Mouse (Mus musculus) testis, adult 2 months (tissue): ENCODE measurements around the gene Slc16a11. TPM values are rescaled to one million over a fixed set of nuclear protein-coding genes. Genes with fewer than 3 reads are reported as not detected.
"Not testable (repeated sequence)": the region's sequence is repeated elsewhere in the genome, so short reads cannot be mapped to it uniquely, and the experiment has no call there.

Experiments used
- H3K27ac ChIP-seq: fragments of 200-500 bp; 2 replicates; pipeline ENCODE4 v1.5.1; 2012; ENCODE audit warnings: low read depth, low read length; ENCODE audit not compliant: control insufficient read depth, insufficient read depth
- H3K27me3 ChIP-seq: fragments of 200-500 bp; 2 replicates; pipeline ENCODE4 v1.6.1; 2012; ENCODE audit warnings: mild to moderate bottlenecking, low read length, moderate library complexity; ENCODE audit not compliant: control insufficient read depth, insufficient read depth
- H3K36me3 ChIP-seq: fragments of 200-500 bp; 2 replicates; pipeline ENCODE4 v1.6.1; 2012; ENCODE audit warnings: mild to moderate bottlenecking, low read length; ENCODE audit not compliant: control insufficient read depth, insufficient read depth
- H3K4me1 ChIP-seq: fragments of 200-500 bp; 2 replicates; pipeline ENCODE4 v1.6.1; 2012; ENCODE audit warnings: low read length; ENCODE audit not compliant: control insufficient read depth, insufficient read depth
- H3K4me3 ChIP-seq: fragments of 200-500 bp; 2 replicates; pipeline ENCODE4 v1.5.1; 2012; ENCODE audit warnings: low read depth, mild to moderate bottlenecking, low read length, moderate library complexity, mixed read lengths; ENCODE audit not compliant: control insufficient read depth
- CTCF ChIP-seq: fragments of 200-500 bp; IDR thresholded peaks from 2 replicates; pipeline ENCODE4 v1.5.1; 2012; ENCODE audit warnings: low read depth, mild to moderate bottlenecking, inconsistent platforms, low read length, moderate library complexity; ENCODE audit not compliant: control insufficient read depth, insufficient read depth, insufficient replicate concordance
- POLR2A ChIP-seq: fragments of 200-500 bp; IDR thresholded peaks from 2 replicates; pipeline ENCODE4 v1.6.1; 2012; ENCODE audit warnings: low read depth, mild to moderate bottlenecking, inconsistent platforms, low read length, moderate library complexity; ENCODE audit not compliant: control insufficient read depth
- polyA plus RNA-seq: library from polyadenylated mRNA; depleted of rRNA; stranded (reverse); fragments of >200 nt; gene quantifications from 2 replicates; pipeline ENCODE4 v1.2.3, GENCODE M21; 2012; rRNA removed

Gene Slc16a11
- 2.3 and 3.0 TPM in 2 replicates for polyA plus RNA-seq

- no peaks in the 10 kb centered on the region for H3K27me3 ChIP-seq
- H3K4me1 ChIP-seq = peaks cover 22% of the 10 kb centered on the region
- 0 out of 2 replicates have a peak within 1 kb of the TSS, but pooled peaks have one; percentile 5 for H3K27ac ChIP-seq
- no peaks in the 10 kb centered on the region for H3K36me3 ChIP-seq
- H3K4me3 ChIP-seq = no peak within 1 kb of the TSS
- no peak for TF ChIP-seq CTCF
- TF ChIP-seq POLR2A = no peak
Measured at GRCm38 (mm10) chr11:70212423-70212822, at the start of gene Slc16a11. Slc16a11 (plus strand) TSS chr11:70212752.

GRCm38 (mm10) chr11:70165972-70166921 is 46.3 kb upstream of the Slc16a11 start:
- no peak overlapping the region for H3K27ac ChIP-seq
- no peak overlapping the region for H3K4me3 ChIP-seq
- no peaks in the 10 kb centered on the region for H3K27me3 ChIP-seq
- H3K36me3 ChIP-seq = no peaks in the 10 kb centered on the region
- TF ChIP-seq CTCF = no peak
- H3K4me1 ChIP-seq = peaks cover 6% of the 10 kb centered on the region

GRCm38 (mm10) chr11:70168136-70168535 is 44.4 kb upstream of the Slc16a11 start:
- H3K27ac ChIP-seq = no peak overlapping the region
- H3K27me3 ChIP-seq = no peaks in the 10 kb centered on the region
- peaks cover 6% of the 10 kb centered on the region for H3K4me1 ChIP-seq
- H3K36me3 ChIP-seq = no peaks in the 10 kb centered on the region
- H3K4me3 ChIP-seq = no peak overlapping the region
- TF ChIP-seq POLR2A (no peak), CTCF (no peak)

DNA sequence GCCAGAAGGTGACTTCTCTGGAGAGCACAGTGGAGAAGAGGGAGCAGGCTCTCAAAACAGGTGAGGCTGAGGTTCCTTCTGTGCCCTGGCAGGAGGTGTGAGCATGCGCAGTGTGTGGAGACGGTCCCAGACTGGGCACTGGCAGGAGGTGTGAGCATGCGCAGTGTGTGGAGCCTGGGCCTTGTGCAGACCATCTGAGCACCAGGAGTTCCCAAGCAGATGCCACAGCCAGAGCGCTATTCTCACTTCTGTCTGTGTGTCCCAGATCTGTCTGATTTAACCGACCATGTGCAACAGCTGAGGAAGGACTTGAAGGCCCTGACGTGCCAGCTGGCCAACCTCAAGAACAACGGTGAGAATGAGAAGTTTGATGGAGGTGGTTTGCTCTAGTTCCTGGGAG is 43.1 kb upstream of the Slc16a11 start:
- not testable (repeated sequence) for H3K36me3 ChIP-seq, H3K4me1 ChIP-seq, H3K27ac ChIP-seq, H3K4me3 ChIP-seq, H3K27me3 ChIP-seq

- H3K4me3 ChIP-seq = no peak overlapping the region
- H3K36me3 ChIP-seq = no peaks in the 10 kb centered on the region
- peaks cover 6% of the 10 kb centered on the region for H3K4me1 ChIP-seq
- TF ChIP-seq POLR2A = no peak
- TF ChIP-seq CTCF = no peak
- no peak overlapping the region for H3K27ac ChIP-seq
- no peaks in the 10 kb centered on the region for H3K27me3 ChIP-seq
Measured at GRCm38 (mm10) chr11:70170291-70170690, 42.3 kb upstream of the Slc16a11 start.

DNA sequence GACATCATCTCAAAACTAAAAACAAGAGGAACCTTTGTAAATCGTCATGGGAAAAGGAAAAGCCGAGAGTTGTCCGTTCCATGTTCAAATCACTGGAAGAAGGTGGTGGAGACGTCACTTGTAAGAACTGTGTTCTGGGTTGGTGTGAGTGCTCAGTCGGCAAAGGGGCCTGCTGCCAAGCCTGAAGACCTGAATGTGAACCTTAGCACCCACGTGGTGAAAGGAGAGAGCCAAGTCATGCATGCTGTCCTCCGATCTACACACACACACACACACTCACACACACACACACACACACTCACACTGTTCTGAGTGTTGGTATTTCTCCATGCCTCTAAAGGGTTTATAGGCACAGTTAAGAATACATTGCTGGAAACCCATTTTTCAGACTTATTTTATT is 41.4 kb upstream of the Slc16a11 start:
- Histone ChIP-seq H3K27me3 (no peaks in the 10 kb centered on the region), H3K36me3 (no peaks in the 10 kb centered on the region), H3K4me3 (no peak overlapping the region), H3K4me1 (peaks cover 6% of the 10 kb centered on the region), H3K27ac (no peak overlapping the region)
- TF ChIP-seq POLR2A (no peak), CTCF (no peak)

GRCm38 (mm10) chr11:70171847-70172246 is 40.7 kb upstream of the Slc16a11 start:
- H3K27ac ChIP-seq = no peak overlapping the region
- no peaks in the 10 kb centered on the region for H3K27me3 ChIP-seq
- no peaks in the 10 kb centered on the region for H3K36me3 ChIP-seq
- no peak overlapping the region for H3K4me3 ChIP-seq
- TF ChIP-seq POLR2A = no peak
- TF ChIP-seq CTCF = no peak; the same call in 1 of the 2 replicates
- peaks cover 6% of the 10 kb centered on the region for H3K4me1 ChIP-seq

- Histone ChIP-seq H3K36me3 (no peaks in the 10 kb centered on the region), H3K4me3 (no peak overlapping the region), H3K27me3 (no peaks in the 10 kb centered on the region), H3K27ac (no peak overlapping the region), H3K4me1 (peaks cover 6% of the 10 kb centered on the region)
- peak; percentile 75; the same call in 1 of the 2 replicates for TF ChIP-seq CTCF
- no peak for TF ChIP-seq POLR2A
Measured at GRCm38 (mm10) chr11:70172298-70172697, 40.3 kb upstream of the Slc16a11 start.
